Mouse (Mus musculus) liver, adult 2 months (tissue): ENCODE data around the gene Ltbp1. TPM values are rescaled to one million over a fixed set of nuclear protein-coding genes. Genes with fewer than 3 reads are reported as not detected.

Experiments
- DNase-seq: peaks from one replicate; pipeline ENCODE4 v3.0.0-alpha.2; 2011; ENCODE audit warnings: low read depth, low spot score; ENCODE audit errors: extremely low read depth
- H3K27ac ChIP-seq: fragments of 200-500 bp; replicated peaks from 2 replicates; pipeline ENCODE4 v1.5.1; 2012; ENCODE audit warnings: low read depth, mild to moderate bottlenecking, control low read depth, inconsistent platforms, low read length; ENCODE audit not compliant: insufficient read depth
- H3K27me3 ChIP-seq: fragments of 200-500 bp; 2 replicates; pipeline ENCODE4 v1.6.1; 2012; ENCODE audit warnings: mild to moderate bottlenecking, moderate library complexity, low read length, inconsistent platforms; ENCODE audit not compliant: control insufficient read depth, insufficient read depth
- H3K36me3 ChIP-seq: fragments of 200-500 bp; 2 replicates; pipeline ENCODE4 v1.6.1; 2012; ENCODE audit warnings: low read length, inconsistent platforms; ENCODE audit not compliant: control insufficient read depth, insufficient read depth
- H3K4me1 ChIP-seq: fragments of 200-500 bp; 2 replicates; pipeline ENCODE4 v1.6.1; 2011; ENCODE audit warnings: low read length; ENCODE audit not compliant: control insufficient read depth, insufficient read depth
- H3K4me3 ChIP-seq: fragments of 200-500 bp; 2 replicates; pipeline ENCODE4 v1.5.1; 2011; ENCODE audit warnings: low read depth, mild to moderate bottlenecking, control low read depth, low read length, moderate library complexity; ENCODE audit not compliant: insufficient read depth
- H3K79me2 ChIP-seq: fragments of 200-500 bp; 2 replicates; pipeline ENCODE4 v1.6.1; 2012; ENCODE audit warnings: inconsistent platforms, mild to moderate bottlenecking, low read length, moderate library complexity; ENCODE audit not compliant: control insufficient read depth, insufficient read depth
- H3K9ac ChIP-seq: fragments of 200-500 bp; 2 replicates; pipeline ENCODE4 v1.6.1; 2012; ENCODE audit warnings: low read depth, mild to moderate bottlenecking, control low read depth, inconsistent platforms, low read length
- CTCF ChIP-seq: fragments of 200-500 bp; IDR thresholded peaks from 2 replicates; pipeline ENCODE4 v1.5.1; 2011; ENCODE audit warnings: low read depth, low read length, control low read depth
- POLR2A ChIP-seq: fragments of 200-500 bp; IDR thresholded peaks from 2 replicates; pipeline ENCODE4 v1.6.1; 2011; ENCODE audit warnings: low read length, control low read depth; ENCODE audit not compliant: insufficient read depth; ENCODE audit errors: extremely low read depth
- WGBS: fragments of 180-500 bp; shearing (Covaris S2); methylation state at CpG from one replicate; pipeline ENCODE4 v1.1.7; 2018; 5-methylcytosine and 5-hydroxymethylcytosine counted together
- polyA plus RNA-seq: library from polyadenylated mRNA; depleted of rRNA; stranded (reverse); fragments of >200 nt; gene quantifications from 2 replicates; pipeline ENCODE4 v1.2.3, GENCODE M21; 2012
- total RNA-seq: library from RNA; depleted of rRNA; stranded (reverse); fragments of >200 nt; gene quantifications from 2 replicates; pipeline ENCODE4 v1.2.3, GENCODE M21; 2014

The Ltbp1 gene
- total and polyA plus RNA-seq, 2 experiments, result 1.1 to 1.5 TPM

- Histone ChIP-seq H3K4me3 (no peak overlapping the region), H3K36me3 (no peaks in the 10 kb centered on the region), H3K9ac (no peak overlapping the region), H3K4me1 (no peaks in the 10 kb centered on the region), H3K27me3 (no peaks in the 10 kb centered on the region), H3K27ac (no peak overlapping the region), H3K79me2 (no peaks in the 10 kb centered on the region)
- TF ChIP-seq CTCF (no peak), POLR2A (no peak)
- DNase-seq, result no peak
- WGBS, result 85% methylated on average over 5 of the region's 5 CpGs
Measured at GRCm38 (mm10) chr17:75055235-75055634, 49.9 kb downstream of the Ltbp1 start.

GRCm38 (mm10) chr17:75055961-75056360, 50.6 kb downstream of the Ltbp1 start:
- no peaks in the 10 kb centered on the region for H3K79me2 ChIP-seq
- H3K27me3 ChIP-seq, result no peaks in the 10 kb centered on the region
- no peak overlapping the region for H3K9ac ChIP-seq
- H3K4me3 ChIP-seq, result no peak overlapping the region
- TF ChIP-seq CTCF, result no peak
- TF ChIP-seq POLR2A, result no peak
- no peaks in the 10 kb centered on the region for H3K4me1 ChIP-seq
- no peak overlapping the region for H3K27ac ChIP-seq
- no peaks in the 10 kb centered on the region for H3K36me3 ChIP-seq
- no peak for DNase-seq
- WGBS, result 92% methylated on average over 6 of the region's 6 CpGs

- no peak for DNase-seq
- H3K27ac ChIP-seq, result no peak overlapping the region
- no peaks in the 10 kb centered on the region for H3K4me1 ChIP-seq
- H3K9ac ChIP-seq, result no peak overlapping the region
- H3K4me3 ChIP-seq, result no peak overlapping the region
- 54% methylated on average over 8 of the region's 8 CpGs for WGBS
- TF ChIP-seq POLR2A, result no peak
- TF ChIP-seq CTCF, result no peak
- H3K27me3 ChIP-seq, result no peaks in the 10 kb centered on the region
- H3K79me2 ChIP-seq, result no peaks in the 10 kb centered on the region
- no peaks in the 10 kb centered on the region for H3K36me3 ChIP-seq
Measured at GRCm38 (mm10) chr17:75056631-75057030, 51.3 kb downstream of the Ltbp1 start.

DNA sequence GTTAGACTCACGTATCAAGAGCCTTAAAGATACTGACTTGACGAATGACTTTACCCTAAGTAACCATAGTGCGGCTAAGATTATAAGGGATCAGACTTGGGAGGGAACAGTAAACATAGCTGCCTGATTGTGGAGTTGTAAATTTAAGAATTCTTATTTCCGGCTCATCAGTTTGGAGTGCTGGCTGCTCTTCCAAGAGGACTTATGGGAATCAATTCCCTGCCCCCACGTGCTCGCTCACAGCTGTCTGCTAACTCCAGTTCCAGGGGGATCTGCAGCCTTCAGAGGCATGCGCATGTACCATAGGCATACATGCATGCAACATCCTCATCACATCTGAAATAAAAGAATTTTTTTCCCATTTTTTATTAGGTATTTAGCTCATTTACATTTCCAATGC, 61.0 kb downstream of the Ltbp1 start:
- H3K36me3 ChIP-seq, result no peaks in the 10 kb centered on the region
- H3K4me3 ChIP-seq, result no peak overlapping the region
- no peak overlapping the region for H3K27ac ChIP-seq
- H3K79me2 ChIP-seq, result no peaks in the 10 kb centered on the region
- H3K9ac ChIP-seq, result no peak overlapping the region
- no peak for TF ChIP-seq POLR2A
- no peak for TF ChIP-seq CTCF
- DNase-seq, result no peak
- no peaks in the 10 kb centered on the region for H3K4me1 ChIP-seq
- 91% methylated on average over 7 of the region's 7 CpGs for WGBS
- no peaks in the 10 kb centered on the region for H3K27me3 ChIP-seq

DNA sequence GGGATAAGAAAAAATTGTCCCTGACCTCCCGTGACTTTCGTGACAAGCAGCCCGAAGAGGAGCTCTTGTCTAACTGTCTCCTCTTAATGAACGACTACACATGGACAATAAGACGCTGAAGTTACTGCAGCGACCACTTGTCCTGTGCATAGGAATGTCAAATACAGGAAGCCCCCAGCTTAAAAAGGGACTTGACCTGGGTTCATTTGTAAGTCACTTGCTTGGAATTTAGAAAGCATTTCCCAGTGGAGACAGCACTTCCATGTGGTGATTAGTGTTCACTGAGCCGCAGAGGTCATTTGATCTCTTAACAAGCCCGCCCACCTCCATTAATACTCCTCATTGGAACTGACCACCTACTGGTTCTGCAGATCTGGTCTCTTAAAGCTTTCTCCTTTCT, 61.9 kb downstream of the Ltbp1 start:
- no peaks in the 10 kb centered on the region for H3K36me3 ChIP-seq
- 67% methylated on average over 8 of the region's 8 CpGs for WGBS
- H3K4me1 ChIP-seq, result no peaks in the 10 kb centered on the region
- H3K27ac ChIP-seq, result no peak overlapping the region
- no peak overlapping the region for H3K9ac ChIP-seq
- H3K27me3 ChIP-seq, result no peaks in the 10 kb centered on the region
- TF ChIP-seq CTCF, result no peak
- no peak for TF ChIP-seq POLR2A
- no peak for DNase-seq
- H3K79me2 ChIP-seq, result no peaks in the 10 kb centered on the region
- no peak overlapping the region for H3K4me3 ChIP-seq

DNA sequence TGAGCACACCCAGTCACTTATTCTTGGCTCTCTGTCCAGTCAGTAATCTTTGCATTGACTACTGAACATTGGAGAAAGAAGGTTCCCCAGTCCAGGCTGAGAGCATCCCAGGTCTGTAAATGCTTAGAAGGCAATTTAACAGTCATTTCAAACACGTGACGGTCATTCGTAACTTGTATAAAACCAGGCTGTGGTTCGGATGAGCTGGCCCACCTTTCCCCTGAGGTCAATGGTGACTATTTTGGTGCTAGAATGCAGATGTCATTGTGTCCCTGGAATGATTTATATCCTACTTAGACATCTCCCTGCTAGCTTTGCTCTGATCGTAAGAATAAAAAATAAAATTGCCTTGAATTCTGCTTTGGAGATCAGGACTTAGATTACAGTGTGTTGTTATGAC, 63.9 kb downstream of the Ltbp1 start:
- 89% methylated on average over 5 of the region's 5 CpGs for WGBS

More for the DNA sequence above, 63.9 kb downstream of the Ltbp1 start:
- Histone ChIP-seq H3K27me3 (no peaks in the 10 kb centered on the region), H3K36me3 (no peaks in the 10 kb centered on the region), H3K4me1 (no peaks in the 10 kb centered on the region), H3K9ac (no peak overlapping the region), H3K4me3 (no peak overlapping the region), H3K79me2 (no peaks in the 10 kb centered on the region), H3K27ac (no peak overlapping the region)
- no peak for DNase-seq
- TF ChIP-seq CTCF (no peak), POLR2A (no peak)
